26 mouse cellular contexts compared by ENCODE assay signal in genomic region chr2:115326526-115326925, GRCm38 (mm10).
DNase-seq lines count a peak whose midpoint lies in the region; ATAC-seq and TF ChIP-seq lines count a peak whose summit lies in the region.
"Had no signal": no experiment of that assay in that cellular context is flagged by ENCODE, and none has a peak within 500 bp of the region (broad histone marks: within the 10 kb centered on the region; RNA-seq: fewer than 3 reads in every experiment).

No protein-coding gene starts in this region.

- WGBS in hindbrain, postnatal 0 days = 50% methylated on average over 2 of the region's 2 CpGs
- 72% methylated on average over 2 of the region's 2 CpGs for WGBS in hindbrain, embryonic 13.5 days
- WGBS in kidney, embryonic 16.5 days = 77% methylated on average over 2 of the region's 2 CpGs
- 68% methylated on average over 2 of the region's 2 CpGs for WGBS in midbrain, postnatal 0 days
- WGBS in midbrain, embryonic 11.5 days = 88% methylated on average over 2 of the region's 2 CpGs

- no peak for TF ChIP-seq CTCF in hindbrain, postnatal 0 days (IDR thresholded peaks at IDR 0.05; ENCODE audit: low read depth)
- no peak for TF ChIP-seq CTCF in midbrain, postnatal 0 days (IDR thresholded peaks at IDR 0.05)

- no peaks in the 10 kb centered on the region for H3K9me3 ChIP-seq in hindbrain, postnatal 0 days (ENCODE audit: low read length)
- H3K9me3 ChIP-seq in hindbrain, embryonic 13.5 days = no peaks in the 10 kb centered on the region
- no peaks in the 10 kb centered on the region for H3K9me3 ChIP-seq in kidney, embryonic 16.5 days (ENCODE audit: low read length)
- H3K9me3 ChIP-seq in midbrain, postnatal 0 days (ENCODE audit: low read length) = no peaks in the 10 kb centered on the region
- no peaks in the 10 kb centered on the region for H3K9me3 ChIP-seq in midbrain, embryonic 11.5 days (ENCODE audit: control insufficient read depth, low read length)
- H3K9me3 ChIP-seq: embryonic facial prominence, embryonic 10.5 days; embryonic facial prominence, embryonic 13.5 days; forebrain, embryonic 12.5 days; forebrain, embryonic 15.5 days; heart, embryonic 12.5 days; heart, embryonic 15.5 days; hindbrain, embryonic 10.5 days had no signal

- ATAC-seq in hindbrain, postnatal 0 days = no peak
- no peak for ATAC-seq in hindbrain, embryonic 13.5 days (ENCODE audit: low FRiP score)
- no peak for ATAC-seq in kidney, embryonic 16.5 days (ENCODE audit: low FRiP score, low TSS enrichment)
- no peak for ATAC-seq in midbrain, postnatal 0 days (ENCODE audit: low FRiP score)
- ATAC-seq in midbrain, embryonic 11.5 days (ENCODE audit: low FRiP score) = no peak
- ATAC-seq: activated CD4-positive, CD25-positive, alpha-beta regulatory T cell, adult 4 months; forebrain, embryonic 15.5 days had no signal

- no peak overlapping the region for H3K27ac ChIP-seq in hindbrain, postnatal 0 days
- H3K27ac ChIP-seq in hindbrain, embryonic 13.5 days = no peak overlapping the region
- H3K27ac ChIP-seq in kidney, embryonic 16.5 days (ENCODE audit: low read length) = peak overlapping the region; percentile 52; the same call in 1 of the 2 replicates
- H3K27ac ChIP-seq in midbrain, postnatal 0 days (ENCODE audit: low read depth, low read length) = no peak overlapping the region
- no peak overlapping the region for H3K27ac ChIP-seq in midbrain, embryonic 11.5 days (ENCODE audit: low read depth, low read length)
- H3K27ac ChIP-seq: embryonic facial prominence, embryonic 10.5 days; embryonic facial prominence, embryonic 13.5 days; forebrain, embryonic 12.5 days; forebrain, embryonic 15.5 days; heart, embryonic 15.5 days; hindbrain, embryonic 10.5 days; hindbrain, embryonic 14.5 days had no signal

- no peak overlapping the region for H3K4me3 ChIP-seq in hindbrain, postnatal 0 days (ENCODE audit: low read length)
- no peak overlapping the region for H3K4me3 ChIP-seq in hindbrain, embryonic 13.5 days
- no peak overlapping the region for H3K4me3 ChIP-seq in kidney, embryonic 16.5 days (ENCODE audit: low read length)
- no peak overlapping the region for H3K4me3 ChIP-seq in midbrain, postnatal 0 days (ENCODE audit: low read depth, low read length)
- no peak overlapping the region for H3K4me3 ChIP-seq in midbrain, embryonic 11.5 days (ENCODE audit: low read depth, low read length)
- H3K4me3 ChIP-seq: embryonic facial prominence, embryonic 10.5 days; embryonic facial prominence, embryonic 13.5 days; erythroblast, embryonic 14.5 days; forebrain, embryonic 12.5 days; forebrain, embryonic 15.5 days; heart, embryonic 12.5 days; heart, embryonic 15.5 days; hindbrain, embryonic 10.5 days had no signal

- no peaks in the 10 kb centered on the region for H3K27me3 ChIP-seq in hindbrain, postnatal 0 days (ENCODE audit: insufficient read depth, low read length)
- no peaks in the 10 kb centered on the region for H3K27me3 ChIP-seq in hindbrain, embryonic 13.5 days
- H3K27me3 ChIP-seq in kidney, embryonic 16.5 days (ENCODE audit: insufficient read depth, low read length) = no peaks in the 10 kb centered on the region
- no peaks in the 10 kb centered on the region for H3K27me3 ChIP-seq in midbrain, postnatal 0 days (ENCODE audit: insufficient read depth, low read length)
- peaks cover 13% of the 10 kb centered on the region; the same call in 1 of the 2 replicates for H3K27me3 ChIP-seq in midbrain, embryonic 11.5 days (ENCODE audit: control insufficient read depth, insufficient read depth, low read length)
- H3K27me3 ChIP-seq: embryonic facial prominence, embryonic 13.5 days; forebrain, embryonic 15.5 days; heart, embryonic 12.5 days; heart, embryonic 15.5 days had no signal

- H3K4me1 ChIP-seq in hindbrain, postnatal 0 days (ENCODE audit: insufficient read depth, low read length) = no peaks in the 10 kb centered on the region
- H3K4me1 ChIP-seq in hindbrain, embryonic 13.5 days (replicated peaks) = no peaks in the 10 kb centered on the region
- H3K4me1 ChIP-seq in kidney, embryonic 16.5 days (ENCODE audit: insufficient read depth, low read length) = no peaks in the 10 kb centered on the region
- H3K4me1 ChIP-seq in midbrain, postnatal 0 days (ENCODE audit: insufficient read depth, low read length) = no peaks in the 10 kb centered on the region
- peaks cover 5% of the 10 kb centered on the region; the same call in 1 of the 2 replicates for H3K4me1 ChIP-seq in midbrain, embryonic 11.5 days (ENCODE audit: control insufficient read depth, insufficient read depth, low read length)
- H3K4me1 ChIP-seq: forebrain, embryonic 15.5 days; heart, embryonic 12.5 days; heart, embryonic 15.5 days; hindbrain, embryonic 10.5 days had no signal

- no peaks in the 10 kb centered on the region for H3K36me3 ChIP-seq in hindbrain, postnatal 0 days (ENCODE audit: insufficient read depth, low read length)
- no peaks in the 10 kb centered on the region for H3K36me3 ChIP-seq in hindbrain, embryonic 13.5 days
- no peaks in the 10 kb centered on the region for H3K36me3 ChIP-seq in kidney, embryonic 16.5 days (ENCODE audit: insufficient read depth, low read length)
- H3K36me3 ChIP-seq in midbrain, postnatal 0 days (ENCODE audit: insufficient read depth, low read length) = no peaks in the 10 kb centered on the region
- H3K36me3 ChIP-seq in midbrain, embryonic 11.5 days (ENCODE audit: control insufficient read depth, insufficient read depth, low read length) = no peaks in the 10 kb centered on the region
- H3K36me3 ChIP-seq: embryonic facial prominence, embryonic 10.5 days; embryonic facial prominence, embryonic 13.5 days; forebrain, embryonic 12.5 days; forebrain, embryonic 15.5 days; heart, embryonic 12.5 days; heart, embryonic 15.5 days; hindbrain, embryonic 10.5 days had no signal

- H3K9ac ChIP-seq in hindbrain, postnatal 0 days (replicated peaks; ENCODE audit: low read length) = no peak overlapping the region
- no peak overlapping the region for H3K9ac ChIP-seq in hindbrain, embryonic 13.5 days
- no peak overlapping the region for H3K9ac ChIP-seq in kidney, embryonic 16.5 days (replicated peaks; ENCODE audit: low read length)
- no peak overlapping the region for H3K9ac ChIP-seq in midbrain, postnatal 0 days (replicated peaks; ENCODE audit: low read length, poor library complexity, severe bottlenecking)
- no peak overlapping the region for H3K9ac ChIP-seq in midbrain, embryonic 11.5 days (ENCODE audit: low read length)
- H3K9ac ChIP-seq: embryonic facial prominence, embryonic 13.5 days; forebrain, embryonic 12.5 days; forebrain, embryonic 15.5 days; heart, embryonic 12.5 days; heart, embryonic 15.5 days; hindbrain, embryonic 14.5 days had no signal

- H3K4me2 ChIP-seq in hindbrain, postnatal 0 days (ENCODE audit: low read depth, low read length) = no peak overlapping the region
- H3K4me2 ChIP-seq in hindbrain, embryonic 13.5 days = no peak overlapping the region
- no peak overlapping the region for H3K4me2 ChIP-seq in kidney, embryonic 16.5 days (replicated peaks; ENCODE audit: low read depth, low read length)
- H3K4me2 ChIP-seq in midbrain, postnatal 0 days (ENCODE audit: low read depth, low read length, poor library complexity, severe bottlenecking) = no peak overlapping the region
- no peak overlapping the region for H3K4me2 ChIP-seq in midbrain, embryonic 11.5 days
- H3K4me2 ChIP-seq: embryonic facial prominence, embryonic 13.5 days; forebrain, embryonic 12.5 days; forebrain, embryonic 15.5 days; heart, embryonic 12.5 days; heart, embryonic 15.5 days; hindbrain, embryonic 14.5 days had no signal

- peak; percentile 4 for DNase-seq in adrenal gland, postnatal 10 days
- no peak for DNase-seq in adrenal gland, postnatal 36 days
- DNase-seq in hindbrain, postnatal 0 days (ENCODE audit: low spot score) = peak; percentile 65
- DNase-seq in kidney, adult 9 months = no peak
- DNase-seq in midbrain, postnatal 0 days (ENCODE audit: low spot score) = peak; percentile 66
- DNase-seq in midbrain, embryonic 11.5 days (ENCODE audit: low spot score, missing footprints) = no peak
- DNase-seq: adrenal gland, adult 8-10 months; cerebellum, adult 11-12 months; cerebellum, adult 9-10 months; embryo, embryonic 11 days; gastrocnemius, postnatal 25 days; heart, adult 18-20 months; heart, postnatal 10 days; heart, postnatal 36 days had no signal

Comparison
In these comparisons a context has a peak if more than half of its experiments do, and no peak if none do; other contexts are left out.
1. DNase-seq: peak in adrenal gland, postnatal 10 days (single experiment), hindbrain, postnatal 0 days (single experiment) and midbrain, postnatal 0 days (single experiment); none in adrenal gland, postnatal 36 days (0 of 2), kidney, adult 9 months (single experiment) and midbrain, embryonic 11.5 days (single experiment).